Comparison of ENCODE assay signal across 9 mouse cellular contexts in the genomic region with DNA sequence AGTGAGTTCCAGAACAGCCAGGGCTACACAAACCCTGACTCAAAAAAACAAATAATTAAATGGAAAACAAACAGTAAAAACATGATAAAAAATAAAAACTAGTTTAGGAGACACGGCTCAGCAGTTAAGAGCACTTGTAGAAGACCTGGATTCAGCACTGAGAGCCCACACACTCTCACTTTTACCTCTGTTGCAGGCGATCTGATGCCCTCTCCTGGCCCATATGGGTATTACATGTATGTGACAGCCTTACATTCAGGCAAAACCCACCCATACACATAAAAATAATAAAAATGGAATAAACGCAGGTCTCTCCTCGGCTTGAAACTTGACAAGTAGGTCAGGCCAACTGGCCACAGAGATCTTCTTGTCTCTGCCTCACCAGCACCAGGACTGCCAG. TPM values are rescaled to one million over a fixed set of nuclear protein-coding genes. Genes with fewer than 3 reads are reported as not detected.
DNase-seq lines count a peak whose midpoint lies in the region.
"Had no signal": no experiment of that assay in that cellular context is flagged by ENCODE, and none has a peak within 500 bp of the region (broad histone marks: within the 10 kb centered on the region; RNA-seq: fewer than 3 reads in every experiment).

No protein-coding gene starts in this region.

- no peak overlapping the region for H3K27ac ChIP-seq in forebrain, embryonic 10.5 days
- H3K27ac ChIP-seq: liver, embryonic 15.5 days had no signal

- peaks cover 24% of the 10 kb centered on the region for H3K27me3 ChIP-seq in forebrain, embryonic 10.5 days (ENCODE audit: poor library complexity, severe bottlenecking)

- WGBS in forebrain, embryonic 10.5 days: 11% methylated on average over 4 of the region's 4 CpGs

- DNase-seq in NIH3T3 (ENCODE audit: low read depth): peak; percentile 93
- DNase-seq in c-Kit-negative CD71-positive TER-119-positive erythroid progenitor cells, embryonic 14.5 days (ENCODE audit: low read depth, low spot score): peak; percentile 65
- peak; percentile 67 for DNase-seq in forebrain, embryonic 10.5 days (ENCODE audit: extremely low spot score, low spot score)
- peak; percentile 86 for DNase-seq in heart, postnatal 4 days
- DNase-seq in layer of hippocampus, adult 18-20 months (ENCODE audit: low spot score in 2 of 2): peak; percentile 47 to 93
- peak; percentile 86 for DNase-seq in lung, postnatal 10 days
- DNase-seq in right cerebral cortex, adult 18-20 months: peak; percentile 80
- peak; percentile 65 for DNase-seq in yolk sac, embryonic 10.5 days (ENCODE audit: low spot score)

- H3K4me1 ChIP-seq in forebrain, embryonic 10.5 days: peaks cover 2% of the 10 kb centered on the region

- H3K9me3 ChIP-seq in forebrain, embryonic 10.5 days: no peaks in the 10 kb centered on the region
- H3K9me3 ChIP-seq: liver, embryonic 15.5 days had no signal

- H3K36me3 ChIP-seq in forebrain, embryonic 10.5 days (replicated peaks): no peaks in the 10 kb centered on the region
- H3K36me3 ChIP-seq: liver, embryonic 15.5 days had no signal

- H3K4me3 ChIP-seq in forebrain, embryonic 10.5 days: no peak overlapping the region
- H3K4me3 ChIP-seq: liver, embryonic 15.5 days had no signal

RNA-seq across cellular contexts. Expression of a gene that starts 10.3 kb away (rescaled TPM):
- 0.23 and 0.57 TPM in 2 replicates for polyA plus RNA-seq in forebrain, embryonic 10.5 days (2016; fragmentation: Nextera tagmentation; extraction: Ambion mirVana)
- not detected for total RNA-seq in heart, postnatal 4 days (2021)
- not detected for total RNA-seq in layer of hippocampus, adult 18-20 months (2021)
- polyA plus RNA-seq: liver, embryonic 15.5 days had no signal

RNA-seq across cellular contexts. Expression of a gene that starts 12.2 kb away (rescaled TPM):
- 634 and 666 TPM in 2 replicates for polyA plus RNA-seq in forebrain, embryonic 10.5 days (2016; fragmentation: Nextera tagmentation; extraction: Ambion mirVana)
- total RNA-seq in heart, postnatal 4 days (2021): 100 to 1,000 TPM; 191 to 216 TPM
- 100 to 1,000 TPM; 258 to 268 TPM for total RNA-seq in layer of hippocampus, adult 18-20 months (2021)

RNA-seq across cellular contexts. Expression of a gene that starts 39.1 kb away (rescaled TPM):
- polyA plus RNA-seq in forebrain, embryonic 10.5 days (2016; fragmentation: Nextera tagmentation; extraction: Ambion mirVana): 334 and 352 TPM in 2 replicates
- 100 to 1,000 TPM; 322 to 335 TPM for total RNA-seq in heart, postnatal 4 days (2021)
- 100 to 1,000 TPM; 411 to 425 TPM for total RNA-seq in layer of hippocampus, adult 18-20 months (2021)
